Mouse (Mus musculus): ENCODE measurements at regions not wholly inside any gene's neighbourhood (a gene's known extent, or its start where the extent isn't known, plus 50 kb on each side); places are given as distances from the start of the nearest gene placed in this dataset.

- DNase-seq (ENCODE audit: low read depth, low spot score) = no peak
Measured at GRCm38 (mm10) chr4:95390549-95390948, 166.8 kb upstream of the Fggy start.

GRCm38 (mm10) chr4:95395746-95396145 lies 161.6 kb upstream of the Fggy start:
- no peak for DNase-seq (ENCODE audit: low read depth, low spot score)

- DNase-seq (ENCODE audit: low read depth, low spot score) = no peak
Measured at GRCm38 (mm10) chr4:95398301-95398700, 159.0 kb upstream of the Fggy start.

- no peak for DNase-seq (ENCODE audit: low read depth, low spot score)
Measured at GRCm38 (mm10) chr4:95402273-95402672, 155.0 kb upstream of the Fggy start.

- DNase-seq (ENCODE audit: low read depth, low spot score) = no peak
Measured at GRCm38 (mm10) chr4:95417075-95417474, 140.2 kb upstream of the Fggy start.

GRCm38 (mm10) chr4:95426563-95426962 lies 130.7 kb upstream of the Fggy start:
- DNase-seq (ENCODE audit: low read depth, low spot score) = no peak

GRCm38 (mm10) chr4:95434543-95434942 lies 122.8 kb upstream of the Fggy start:
- DNase-seq (ENCODE audit: low read depth, low spot score) = no peak

- no peak for DNase-seq (ENCODE audit: low read depth, low spot score)
Measured at GRCm38 (mm10) chr4:95435080-95435479, 122.2 kb upstream of the Fggy start.

GRCm38 (mm10) chr4:95439834-95440233 lies 117.5 kb upstream of the Fggy start:
- DNase-seq (ENCODE audit: low read depth, low spot score) = no peak

GRCm38 (mm10) chr4:95443854-95444811 lies 113.2 kb upstream of the Fggy start:
- DNase-seq (ENCODE audit: low read depth, low spot score) = no peak

- no peak for DNase-seq (ENCODE audit: low read depth, low spot score)
Measured at GRCm38 (mm10) chr4:95450286-95450685, 107.0 kb upstream of the Fggy start.

GRCm38 (mm10) chr4:95451831-95452230 lies 105.5 kb upstream of the Fggy start:
- no peak for DNase-seq (ENCODE audit: low read depth, low spot score)

GRCm38 (mm10) chr4:95456318-95456717 lies 101.0 kb upstream of the Fggy start:
- no peak for DNase-seq (ENCODE audit: low read depth, low spot score)

GRCm38 (mm10) chr4:95456943-95457342 lies 100.4 kb upstream of the Fggy start:
- DNase-seq (ENCODE audit: low read depth, low spot score) = no peak

GRCm38 (mm10) chr4:95462476-95462875 lies 94.8 kb upstream of the Fggy start:
- DNase-seq (ENCODE audit: low read depth, low spot score) = no peak

GRCm38 (mm10) chr4:95463082-95463825 lies 94.1 kb upstream of the Fggy start:
- DNase-seq (ENCODE audit: low read depth, low spot score) = no peak

GRCm38 (mm10) chr4:95466647-95467046 lies 90.7 kb upstream of the Fggy start:
- DNase-seq (ENCODE audit: low read depth, low spot score) = no peak

- no peak for DNase-seq (ENCODE audit: low read depth, low spot score)
Measured at GRCm38 (mm10) chr4:95467526-95467925, 89.8 kb upstream of the Fggy start.

GRCm38 (mm10) chr4:95474726-95475406 lies 82.4 kb upstream of the Fggy start:
- DNase-seq (ENCODE audit: low read depth, low spot score) = no peak

- DNase-seq (ENCODE audit: low read depth, low spot score) = no peak
Measured at GRCm38 (mm10) chr4:95476071-95476724, 81.1 kb upstream of the Fggy start.

GRCm38 (mm10) chr4:95483571-95483970 lies 73.7 kb upstream of the Fggy start:
- no peak for DNase-seq (ENCODE audit: low read depth, low spot score)

- no peak for DNase-seq (ENCODE audit: low read depth, low spot score)
Measured at GRCm38 (mm10) chr4:95487323-95487722, 70.0 kb upstream of the Fggy start.
